Mouse (Mus musculus): ENCODE measurements around the gene Ell3.

Gene Ell3

DNA sequence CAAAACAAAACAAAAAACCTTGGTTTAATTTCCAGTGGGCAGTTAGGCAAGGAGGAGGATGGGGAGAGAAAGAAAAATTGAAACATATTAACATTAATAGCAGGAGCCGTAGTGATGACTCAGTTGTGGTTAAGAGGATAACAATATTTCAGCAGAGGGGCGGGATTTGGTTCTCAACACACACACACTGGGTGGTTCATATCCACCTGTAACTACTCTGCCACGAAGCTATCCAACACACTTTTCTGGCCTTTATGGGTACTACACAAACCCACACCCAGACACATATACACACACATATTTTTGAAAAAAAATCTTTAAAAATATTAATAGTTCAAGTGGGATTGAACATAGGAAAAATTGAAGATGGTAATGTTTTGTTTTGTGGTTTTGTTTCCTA is 2.9 kb upstream of the Ell3 start:
- DNase-seq (ENCODE audit: low spot score in 2 of 2), result no peak

DNA sequence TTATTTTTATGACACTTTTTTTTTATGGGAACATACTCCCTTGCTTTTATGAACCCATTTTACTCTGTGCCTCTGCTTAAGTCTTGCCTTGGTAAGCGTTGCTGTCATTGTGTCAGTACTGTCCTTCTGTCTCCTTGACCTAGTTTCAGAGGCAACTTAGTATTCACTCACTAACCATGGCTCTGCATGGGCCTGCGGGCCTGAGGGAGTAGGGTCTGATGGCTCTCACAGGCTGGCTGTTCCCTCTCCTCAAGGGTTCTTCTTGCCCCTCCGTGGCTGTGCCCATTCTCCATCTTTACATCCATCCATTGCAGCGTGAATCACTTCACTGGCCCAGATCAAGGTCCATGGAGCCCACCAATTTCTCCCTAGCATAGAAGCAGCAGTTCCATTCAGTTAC is 2.4 kb upstream of the Ell3 start:
- no peak for DNase-seq (ENCODE audit: low spot score in 2 of 2)

DNA sequence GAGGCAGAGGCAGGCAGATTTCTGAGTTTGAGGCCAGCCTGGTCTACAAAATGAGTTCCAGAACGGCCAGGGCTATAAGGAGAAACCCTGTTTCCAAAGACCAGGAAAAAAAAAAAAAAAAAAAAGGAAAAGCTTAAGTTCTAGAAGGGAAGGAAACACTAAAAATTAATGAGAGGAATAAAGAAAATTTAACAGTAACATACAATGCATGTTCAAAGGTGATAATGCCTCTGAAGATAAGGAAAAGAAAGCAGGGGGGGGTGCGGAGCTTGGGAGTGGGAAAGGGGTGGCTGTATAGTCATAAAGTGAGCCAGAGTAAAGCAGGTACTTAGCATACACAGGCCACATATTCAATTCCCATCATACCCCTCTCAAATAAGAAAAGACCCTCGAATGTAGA is 1.0 kb upstream of the Ell3 start:
- no peak for DNase-seq (ENCODE audit: low spot score in 2 of 2)

DNA sequence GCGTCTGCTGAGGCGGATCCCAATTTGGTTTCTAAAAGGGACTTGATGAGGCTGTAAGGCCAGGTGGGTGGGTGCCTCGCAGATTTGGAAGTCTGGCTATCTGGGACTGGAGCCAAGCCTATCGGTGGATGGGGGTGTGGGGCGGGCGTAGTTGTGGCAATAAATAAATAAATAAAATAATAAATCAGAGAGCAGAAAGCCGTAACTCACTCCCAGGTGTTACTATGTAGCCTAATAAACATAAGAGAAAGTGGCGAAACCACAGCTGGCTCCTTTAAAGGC is 1.1 kb downstream of the Ell3 start:
- DNase-seq (ENCODE audit: low spot score in 2 of 2), result no peak

DNA sequence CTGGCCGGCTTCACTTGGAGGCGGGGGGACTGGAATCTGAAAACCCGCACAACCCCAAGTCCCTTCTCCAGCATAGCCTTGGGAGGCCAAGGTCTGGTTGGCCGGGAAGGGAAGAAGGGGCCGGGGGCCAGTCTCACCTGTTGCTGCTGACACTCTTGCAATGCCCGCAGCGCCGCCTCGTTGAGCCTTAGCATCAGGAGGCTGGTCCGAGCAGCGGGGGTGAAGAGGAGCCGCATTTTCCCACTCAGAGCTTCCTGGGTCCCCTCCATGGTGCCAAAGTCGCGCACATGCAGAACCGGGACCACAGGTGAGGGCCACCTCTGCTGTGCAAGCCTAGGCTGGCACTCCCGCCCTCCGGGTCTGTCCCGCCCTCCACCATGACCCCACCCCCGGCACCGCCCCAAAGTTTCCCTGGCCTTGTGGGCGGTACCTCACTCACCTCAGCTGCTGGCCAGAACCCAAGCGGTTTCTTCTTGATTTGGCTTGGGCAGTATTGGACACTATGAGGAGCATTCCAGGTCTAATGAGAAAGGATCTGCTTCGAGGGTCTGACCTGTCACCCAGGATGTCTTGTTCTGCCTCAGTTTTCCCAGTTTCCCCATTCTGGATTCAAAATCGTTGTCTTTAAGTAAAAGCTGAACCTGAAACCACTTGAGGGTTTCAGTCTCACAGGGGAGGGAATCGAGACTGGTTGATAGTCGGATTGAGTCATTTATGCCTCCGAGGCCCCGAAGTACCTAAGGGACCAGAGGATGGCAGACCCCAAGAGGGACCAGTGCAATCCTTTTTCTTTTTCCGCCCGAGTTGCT is 1.6 kb downstream of the Ell3 start:
- DNase-seq (ENCODE audit: low spot score in 2 of 2), result no peak

DNA sequence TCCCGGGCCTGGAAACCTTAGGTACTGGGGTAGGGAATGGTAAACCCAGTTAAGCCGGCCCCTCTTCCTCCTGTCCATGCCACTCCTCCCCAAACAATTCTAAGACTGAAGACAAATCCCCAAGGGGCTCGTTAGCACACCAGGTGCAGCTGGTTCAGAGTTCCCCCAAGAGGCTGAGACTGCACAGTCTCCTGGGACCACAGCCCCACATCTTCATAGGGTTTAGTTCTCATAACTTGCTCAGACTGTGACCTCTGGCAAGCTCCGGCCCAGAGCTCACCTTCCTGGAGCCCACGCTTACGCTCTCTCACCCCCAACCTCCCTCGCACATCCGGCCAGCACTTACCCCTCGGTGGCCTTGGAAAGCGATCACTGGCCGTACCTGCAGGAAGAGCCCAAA is 2.3 kb downstream of the Ell3 start:
- DNase-seq (ENCODE audit: low spot score in 2 of 2), result no peak

DNA sequence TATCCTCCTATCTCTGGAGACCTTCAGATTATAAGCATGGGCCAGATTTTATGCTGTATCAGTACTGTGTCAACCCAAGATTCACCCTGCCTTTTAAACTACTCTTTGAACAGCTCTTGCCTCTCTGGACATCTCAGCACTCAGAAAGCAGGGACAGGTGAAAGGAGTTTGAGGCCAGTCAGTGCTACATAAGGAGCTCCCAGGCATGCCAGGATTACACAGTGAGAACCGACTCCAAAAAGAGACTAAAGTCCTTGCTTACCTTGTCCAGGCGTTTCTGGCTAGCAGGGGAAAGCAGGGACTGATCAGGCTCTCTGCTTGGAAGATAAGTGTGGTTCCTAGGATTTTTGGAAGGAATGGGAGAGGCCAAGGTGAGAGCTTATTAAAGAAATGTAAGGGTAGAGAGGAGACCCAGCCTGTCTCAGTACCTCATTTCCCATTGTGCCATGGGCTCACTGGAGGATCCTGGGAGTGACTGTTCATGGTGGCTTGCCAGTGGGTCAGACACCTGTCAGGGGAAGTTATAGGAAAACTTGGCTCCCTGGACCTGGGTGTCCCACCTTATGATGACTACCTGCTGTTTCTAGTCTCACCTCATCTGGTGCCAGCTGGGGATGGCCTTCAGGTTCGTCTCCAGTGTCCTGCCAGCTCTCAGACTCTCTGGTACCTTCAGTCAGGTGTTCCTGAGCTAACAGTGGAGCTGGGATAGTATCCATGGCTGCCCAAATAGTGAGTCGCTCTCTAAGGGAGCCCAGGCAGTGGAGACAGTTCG is 3.1 kb downstream of the Ell3 start:
- DNase-seq (ENCODE audit: low spot score in 2 of 2), result no peak

DNA sequence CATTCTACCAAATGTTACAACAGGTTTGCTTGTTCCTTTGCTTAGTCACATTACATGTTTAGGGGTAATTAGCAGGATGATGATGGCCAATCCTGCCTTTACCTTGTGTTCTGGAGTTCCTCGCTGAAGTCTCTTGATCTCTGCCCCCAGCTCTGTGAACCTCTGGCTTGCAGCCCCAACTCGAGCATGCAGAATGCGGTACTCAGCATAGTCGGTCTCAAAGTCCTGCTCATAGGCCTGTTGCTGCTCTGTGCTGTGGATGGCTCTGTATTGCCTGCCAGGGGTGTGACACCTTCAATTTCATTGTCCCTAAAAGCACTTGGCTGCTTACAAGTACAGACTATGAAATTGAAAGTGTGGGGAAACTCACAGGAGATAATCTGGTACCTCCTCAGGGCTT is 4.3 kb downstream of the Ell3 start:
- DNase-seq (ENCODE audit: low spot score in 2 of 2), result no peak

DNA sequence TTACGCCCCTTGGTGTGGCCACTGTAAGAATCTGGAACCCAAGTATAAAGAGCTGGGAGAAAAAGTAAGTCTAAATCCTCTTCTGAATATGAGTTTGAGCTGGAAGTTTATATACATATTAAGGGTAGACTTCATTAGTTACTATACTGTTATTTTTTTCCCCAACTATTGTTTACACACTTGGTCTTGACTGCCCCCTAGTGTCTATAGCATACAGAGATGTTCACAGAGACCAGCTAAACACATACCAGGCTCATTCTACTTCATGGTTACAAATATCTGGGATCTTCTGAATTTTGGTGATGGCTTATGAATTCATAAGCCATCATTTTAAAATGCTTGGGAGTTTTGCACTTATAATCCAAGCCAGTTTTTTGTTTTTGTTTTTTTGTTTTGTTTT is 9.2 kb downstream of the Ell3 start:
- DNase-seq (ENCODE audit: low spot score in 2 of 2), result no peak

DNA sequence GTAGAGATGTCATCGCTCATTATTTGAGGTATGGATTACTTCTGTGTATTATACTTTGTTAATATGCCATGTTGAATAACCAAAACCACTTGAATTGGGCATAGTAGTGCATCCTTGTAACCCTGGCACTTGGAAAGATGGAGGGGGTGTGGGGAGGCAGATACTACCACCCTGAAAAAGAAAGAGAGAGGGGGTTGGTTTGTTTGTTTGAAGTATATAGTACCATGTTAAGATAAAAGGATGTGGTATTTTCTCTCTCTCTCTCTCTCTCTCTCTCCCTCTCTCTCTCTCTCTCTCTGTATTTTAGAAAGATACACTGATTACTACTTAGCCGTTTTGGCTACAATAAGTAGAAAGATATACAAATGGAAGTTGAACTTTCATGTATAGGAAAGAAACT is 18.2 kb downstream of the Ell3 start:
- no peak for DNase-seq (ENCODE audit: low spot score in 2 of 2)

DNA sequence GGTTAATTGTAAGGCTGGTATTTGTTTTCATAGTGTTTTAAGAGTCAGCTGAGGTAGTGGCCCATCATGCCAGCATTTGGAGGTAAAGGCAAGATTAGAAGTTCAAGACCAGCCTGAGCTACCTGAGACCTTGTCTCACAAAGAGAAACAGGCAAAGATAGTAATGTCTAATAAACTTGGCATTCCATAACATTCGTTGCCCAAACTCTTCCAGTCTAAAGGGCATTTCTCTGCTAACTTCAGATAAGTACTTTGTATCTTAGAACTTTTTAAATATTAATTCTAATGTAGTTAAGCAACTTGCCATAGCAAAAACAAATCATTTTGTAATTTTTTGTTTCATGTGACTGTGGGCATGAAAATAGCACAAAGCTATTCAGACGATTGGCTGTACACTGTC is 20.9 kb downstream of the Ell3 start:
- DNase-seq (ENCODE audit: low spot score in 2 of 2), result no peak

DNA sequence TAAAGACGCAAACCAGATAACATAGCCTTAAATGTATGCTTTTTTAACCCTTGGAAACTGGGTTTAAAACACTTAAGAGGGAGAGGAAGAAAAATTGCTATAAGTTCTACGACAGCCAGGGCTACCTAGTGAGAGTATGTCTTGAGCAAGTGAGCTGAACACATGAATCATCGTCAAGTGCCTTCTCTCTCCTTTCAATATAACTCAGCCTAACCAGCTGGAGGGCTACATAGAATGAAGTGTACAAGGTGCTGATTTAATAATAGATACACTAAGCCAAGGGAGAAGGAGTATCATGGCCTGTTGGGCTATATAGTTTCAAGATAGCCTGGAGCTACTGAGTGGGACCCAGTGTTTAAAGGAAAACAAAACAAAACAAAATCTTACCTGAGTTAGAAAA is 25.6 kb downstream of the Ell3 start:
- no peak for DNase-seq (ENCODE audit: low spot score in 2 of 2)

DNA sequence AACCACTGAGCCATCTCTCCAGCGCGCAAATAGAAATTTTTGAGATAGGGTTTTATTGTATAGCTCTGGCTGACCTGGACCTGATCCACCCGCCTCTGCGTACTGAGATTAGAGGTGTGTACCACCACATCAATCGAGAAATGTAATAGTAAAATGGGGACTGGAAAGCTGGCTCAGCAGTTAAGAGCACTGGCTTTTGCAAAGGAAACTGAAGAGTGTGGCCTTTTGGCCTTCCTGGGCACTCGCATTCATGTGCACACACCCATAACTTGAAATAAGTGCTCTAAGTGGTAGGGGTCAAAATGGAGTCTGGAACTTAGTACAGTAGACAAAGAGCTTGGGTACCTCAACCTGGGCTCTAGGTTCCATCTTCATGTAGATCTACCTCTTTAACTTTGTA is 27.7 kb downstream of the Ell3 start:
- DNase-seq (ENCODE audit: low spot score in 2 of 2), result no peak

DNA sequence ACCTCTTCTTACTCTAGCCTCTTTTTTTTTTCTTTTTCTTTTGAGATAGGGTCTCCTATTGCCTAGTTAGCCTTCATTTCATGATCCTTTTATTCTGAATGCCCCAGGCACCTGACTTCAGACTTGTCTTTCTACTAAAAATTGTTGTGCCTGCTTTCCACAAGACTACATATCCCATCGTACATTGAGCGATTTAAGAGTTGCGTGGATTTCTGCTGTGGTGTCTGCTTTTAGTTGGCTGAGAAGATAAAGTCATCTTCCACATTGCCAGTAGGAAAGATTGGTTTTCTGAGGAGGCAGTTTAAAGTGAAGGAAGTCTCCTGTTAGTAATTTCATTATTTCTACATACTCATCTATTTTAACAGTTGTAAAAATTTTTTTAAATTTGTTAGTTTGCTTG is 28.5 kb downstream of the Ell3 start:
- DNase-seq (ENCODE audit: low spot score in 2 of 2), result no peak

DNA sequence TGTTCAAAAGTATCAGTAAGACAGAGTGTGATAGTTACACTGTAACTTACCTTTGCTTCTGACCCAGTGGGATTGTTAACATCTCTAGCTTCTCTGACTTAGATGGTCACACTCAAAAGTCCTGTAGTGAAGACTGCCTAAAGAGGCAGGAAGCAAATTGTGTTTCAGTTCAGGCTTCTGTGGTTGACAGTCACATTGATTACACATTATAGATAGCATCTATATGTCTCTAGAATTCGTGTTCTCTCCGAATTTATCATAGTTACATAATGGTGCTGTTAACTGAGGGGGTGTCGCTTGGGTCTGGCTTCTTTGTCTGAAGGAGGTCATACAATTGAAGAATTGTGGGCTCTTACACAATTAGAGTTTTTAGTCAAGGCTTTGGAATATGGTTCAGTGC is 29.0 kb downstream of the Ell3 start:
- DNase-seq (ENCODE audit: low spot score in 2 of 2), result no peak

DNA sequence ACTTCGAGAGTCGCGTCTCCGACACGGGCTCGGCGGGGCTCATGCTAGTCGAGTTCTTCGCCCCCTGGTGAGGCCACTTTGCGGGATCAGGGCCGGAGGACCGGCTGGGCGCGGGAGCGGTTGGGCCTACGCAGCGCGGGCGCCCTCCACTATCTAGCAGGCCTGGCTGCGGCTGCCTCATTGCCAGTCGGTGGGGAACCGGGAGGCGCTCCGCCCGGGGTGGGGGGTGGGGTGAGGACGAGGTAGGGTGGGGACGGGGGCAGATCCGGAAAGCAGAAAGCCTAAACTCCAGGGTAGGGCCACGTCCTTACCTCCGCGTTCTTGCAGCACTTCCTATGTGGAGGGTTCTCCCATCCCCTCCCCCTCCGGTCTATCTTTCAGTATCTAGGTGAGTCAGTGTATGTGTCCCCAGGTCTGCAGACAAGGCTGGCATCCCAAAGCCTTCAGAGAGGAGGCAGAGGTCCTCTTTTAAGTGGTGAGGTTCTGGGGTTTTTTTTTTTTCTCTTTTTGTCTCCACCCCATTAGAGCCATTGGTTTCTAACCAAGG is 29.9 kb downstream of the Ell3 start:
- no peak for DNase-seq (ENCODE audit: low spot score in 2 of 2)

DNA sequence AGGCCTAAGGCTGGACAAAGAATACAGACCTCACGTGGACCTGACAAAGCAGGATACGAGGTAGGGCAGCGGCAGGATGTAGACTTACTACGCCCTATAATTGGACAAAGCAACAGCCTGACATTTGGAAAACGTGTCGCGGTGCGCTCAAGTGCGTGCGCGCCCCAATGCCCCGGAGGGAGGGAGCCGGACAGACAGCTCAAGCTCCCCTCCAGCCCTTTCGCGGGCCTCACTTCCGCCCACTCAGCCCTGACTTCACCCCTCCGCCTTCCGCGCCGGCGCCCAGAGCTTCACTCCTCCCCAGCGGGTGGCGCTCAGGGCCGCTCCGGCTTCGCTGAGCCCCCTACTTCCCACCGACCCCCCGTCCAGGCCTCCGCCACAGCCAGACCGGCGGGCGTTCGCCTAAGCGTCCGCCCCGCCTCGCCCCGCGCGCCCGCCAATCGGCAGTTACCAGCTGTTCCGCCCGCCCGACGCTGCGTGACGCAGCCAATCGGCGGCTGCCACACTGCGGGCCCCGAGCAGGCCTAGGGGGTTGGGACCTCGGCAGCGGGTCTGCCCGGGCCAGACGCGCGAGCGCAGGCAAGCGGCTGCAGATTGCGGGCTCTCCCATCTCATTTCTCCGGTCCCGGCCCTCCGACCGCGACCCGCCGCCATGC is 30.6 kb downstream of the Ell3 start, which contains the start of the genes Pdia3 and Catsper2:
Pdia3 (plus strand) TSS at position 389 of the 656 bp plus-strand sequence.
Catsper2 (minus strand) TSS at position 406 of the 656 bp plus-strand sequence.
- peak; percentile 94 for DNase-seq (ENCODE audit: low spot score in 2 of 2)

DNA sequence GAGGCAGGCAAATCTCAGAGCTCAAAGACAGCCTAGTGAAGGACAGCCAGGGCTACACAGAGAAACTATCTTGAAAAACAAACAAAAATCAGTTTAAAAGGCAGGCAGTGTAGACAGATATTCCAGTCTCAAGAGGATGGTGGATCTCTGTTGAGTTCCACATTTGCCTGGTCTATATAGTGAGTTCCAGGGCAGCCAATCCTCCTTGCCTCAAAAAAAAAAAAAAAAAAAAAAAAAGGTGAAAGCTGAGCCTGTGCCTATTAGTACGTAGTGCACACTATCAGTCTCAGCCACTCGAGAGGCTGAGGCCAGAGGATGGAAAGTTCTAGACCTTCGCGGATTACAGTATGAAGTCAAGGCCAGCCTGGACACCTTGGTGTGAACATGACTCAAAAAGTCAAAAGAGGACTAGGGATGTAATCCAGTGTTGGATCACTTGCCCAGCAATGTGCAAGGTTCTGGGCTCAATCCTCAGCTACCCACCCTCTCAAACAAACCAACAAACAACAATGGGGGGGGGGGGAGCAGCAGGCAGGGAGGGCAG is 31.2 kb downstream of the Ell3 start:
- DNase-seq (ENCODE audit: low spot score in 2 of 2), result peak in 1 of 2 experiments; percentile 3

DNA sequence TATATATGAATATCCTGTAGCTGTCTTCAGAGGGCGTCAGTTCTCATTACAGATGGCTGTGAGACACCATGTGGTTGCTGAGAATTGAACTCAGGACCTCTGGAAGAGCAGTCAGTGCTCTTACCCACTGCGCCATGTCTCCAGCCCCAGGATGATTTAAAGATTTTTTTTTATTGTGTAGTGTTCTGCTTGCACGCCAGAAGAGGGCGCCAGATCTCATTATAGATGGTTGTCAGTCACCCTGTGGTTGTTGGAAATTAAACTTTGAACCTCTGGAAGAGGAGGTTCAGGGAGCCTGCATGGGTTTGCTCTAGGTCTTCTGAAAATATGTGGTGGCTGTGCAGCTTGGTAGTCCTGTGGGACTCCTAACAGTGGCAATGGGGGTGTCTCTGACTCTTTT is 35.9 kb downstream of the Ell3 start:
- no peak for DNase-seq (ENCODE audit: low spot score in 2 of 2)

DNA sequence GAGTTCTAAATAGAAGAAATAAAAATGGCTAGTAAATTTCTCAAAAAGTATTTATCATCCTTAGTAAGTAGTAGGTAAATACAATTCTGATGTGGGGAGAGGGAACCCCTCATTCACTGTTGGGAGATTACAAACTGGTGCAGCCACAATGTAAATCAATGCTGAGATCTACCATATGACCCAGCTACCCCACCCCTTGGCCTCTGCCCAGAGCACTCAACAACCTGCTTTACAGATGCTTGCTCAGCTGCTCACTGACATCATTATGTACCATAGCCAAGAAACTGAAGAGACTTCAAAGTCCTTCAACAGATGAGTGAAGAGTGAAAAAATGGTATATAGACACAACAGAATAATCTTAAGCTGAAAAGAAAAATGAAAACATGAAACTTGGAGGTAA is 40.8 kb downstream of the Ell3 start:
- DNase-seq (ENCODE audit: low spot score in 2 of 2), result no peak

DNA sequence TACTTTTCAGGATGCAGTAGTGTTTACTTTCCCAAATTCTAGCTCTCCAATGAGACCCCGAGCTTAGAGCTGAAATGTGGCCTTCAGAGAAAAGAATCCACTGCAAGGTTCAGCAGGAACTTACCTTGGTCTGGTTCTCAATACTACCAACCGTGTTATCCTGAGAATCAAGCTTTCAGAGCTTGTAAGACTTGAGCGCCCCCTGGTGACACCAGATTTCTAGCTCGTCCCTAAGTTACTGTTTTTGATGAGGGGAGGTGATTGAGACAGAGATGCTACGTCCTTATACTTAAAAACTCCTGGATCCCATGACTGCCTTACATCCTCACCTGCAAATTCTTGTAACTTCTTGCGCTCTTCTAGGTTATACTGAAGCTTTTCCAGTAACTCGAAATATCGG is 47.5 kb downstream of the Ell3 start:
- peak; percentile 56 to 63 for DNase-seq (ENCODE audit: low spot score in 2 of 2)
